Mouse (Mus musculus): Measurements from ENCODE around the gene Rad23a. TPM values are rescaled to one million over a fixed set of nuclear protein-coding genes. Genes with fewer than 3 reads are reported as not detected.
A peak's percentile ranks its signal among the peaks of the same experiment; 100 is the strongest.

Rad23a gene
- polyA plus RNA-seq, 1 experiment from 2014 or later: 95.4 TPM

DNA sequence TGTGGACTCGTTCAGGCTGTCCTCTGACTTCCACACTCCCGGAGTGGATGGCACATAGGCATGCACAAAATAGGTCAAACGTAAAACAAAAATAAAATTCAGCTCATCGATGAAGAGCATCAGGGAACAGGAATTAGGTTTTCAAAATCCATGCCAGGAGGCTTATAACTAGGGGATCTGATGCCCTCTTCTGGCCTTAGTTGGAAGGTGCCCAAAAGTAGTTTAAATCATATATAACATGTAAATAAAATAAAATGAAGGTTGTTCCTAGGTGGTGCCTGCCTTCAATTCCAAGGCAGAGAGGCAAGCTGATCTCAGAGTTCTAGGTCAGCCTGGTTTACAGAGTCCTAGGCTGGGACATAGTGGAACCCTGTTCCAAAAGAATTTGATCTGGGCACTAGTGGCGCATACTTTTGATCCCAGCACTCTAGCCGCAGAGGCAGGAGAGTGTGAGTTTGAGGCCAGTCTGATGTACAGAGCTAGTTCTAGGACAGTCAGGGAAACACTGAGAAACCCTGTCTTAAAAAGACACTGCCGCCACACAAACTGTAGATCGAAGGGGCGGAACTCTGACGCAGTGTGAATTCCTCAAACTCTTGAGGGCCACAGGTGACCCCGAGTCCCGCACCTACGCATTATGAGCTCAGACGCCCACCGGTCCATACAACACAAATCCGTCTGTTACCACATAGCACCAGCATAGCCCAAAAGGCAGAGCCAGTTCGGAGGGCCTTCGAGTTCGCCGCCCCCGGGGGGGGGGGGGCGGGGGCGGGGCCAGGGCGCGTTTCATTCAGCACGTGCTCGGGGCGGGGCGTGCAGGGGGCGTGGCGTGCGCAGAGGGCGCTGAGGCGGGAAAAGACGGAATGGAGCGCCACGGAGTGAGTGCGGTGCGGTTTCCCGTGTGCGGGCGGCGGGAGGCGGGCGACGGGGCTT, 31.2 kb upstream of the Rad23a start, which contains the start of gene Syce2:
Gene Syce2 (plus strand): TSS at position 736 of the 933 bp plus-strand sequence.
- Histone ChIP-seq H3K9me3 (ENCODE audit: control insufficient read depth, low read length) (no peaks in the 10 kb centered on the region), H3K9ac (ENCODE audit: low read depth, low read length) (peak within 1 kb of the TSS; percentile 62), H3K4me3 (ENCODE audit: low read length) (peak within 1 kb of the TSS; percentile 56), H3K4me2 (ENCODE audit: low read length) (peak within 1 kb of the TSS; percentile 98), H3K36me3 (ENCODE audit: control insufficient read depth, insufficient read depth, low read length) (peaks cover 10% of the 10 kb centered on the region), H3K27ac (ENCODE audit: low read depth, low read length) (no peak within 1 kb of the TSS), H3K4me1 (ENCODE audit: control insufficient read depth, insufficient read depth, low read depth, low read length) (peaks cover 13% of the 10 kb centered on the region), H3K27me3 (replicated peaks; ENCODE audit: control insufficient read depth, insufficient read depth, low read length) (peaks cover 3% of the 10 kb centered on the region; the same call in 1 of the 2 replicates)
- peak; percentile 76 for ATAC-seq
- WGBS: 17% methylated on average over 37 of the region's 46 CpGs

DNA sequence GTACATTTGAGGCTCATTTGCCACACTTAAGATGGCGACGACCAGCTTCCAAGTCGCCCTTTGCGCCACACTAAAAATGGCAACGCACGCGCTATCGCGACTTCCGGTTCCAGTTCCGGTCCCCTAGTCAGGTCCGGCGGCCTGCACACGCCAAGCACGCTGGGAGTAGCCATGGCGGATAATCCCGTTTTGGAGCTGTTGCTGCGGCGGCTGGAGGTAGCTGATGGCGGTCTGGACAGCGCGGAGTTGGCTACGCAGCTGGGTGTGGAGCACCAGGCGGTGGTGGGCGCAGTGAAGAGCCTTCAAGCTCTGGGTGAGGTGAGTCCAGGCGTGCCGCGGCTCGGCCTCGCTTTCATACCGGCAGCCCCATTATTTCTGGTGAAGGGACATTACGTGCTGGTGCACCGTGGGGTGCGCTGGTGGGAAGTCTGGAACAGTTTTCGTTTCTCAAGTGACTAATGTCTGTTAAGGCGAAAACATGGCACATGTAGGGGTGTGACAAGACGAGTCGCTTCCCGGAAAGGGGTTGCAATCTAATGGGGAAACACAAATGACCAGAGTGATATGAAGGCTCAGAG, 16.5 kb upstream of the Rad23a start, which contains the start of gene Farsa:
Gene Farsa (plus strand): TSS at position 126 of the 578 bp plus-strand sequence.
- peak; percentile 95 for ATAC-seq
- peak within 1 kb of the TSS; percentile 96 for H3K4me2 ChIP-seq (ENCODE audit: low read length)
- H3K36me3 ChIP-seq (ENCODE audit: control insufficient read depth, insufficient read depth, low read length): peaks cover 8% of the 10 kb centered on the region
- peaks cover 12% of the 10 kb centered on the region for H3K4me1 ChIP-seq (ENCODE audit: control insufficient read depth, insufficient read depth, low read depth, low read length)
- under 1% methylated on average over 39 of the region's 39 CpGs for WGBS
- H3K27me3 ChIP-seq (replicated peaks; ENCODE audit: control insufficient read depth, insufficient read depth, low read length): no peaks in the 10 kb centered on the region
- no peaks in the 10 kb centered on the region for H3K9me3 ChIP-seq (ENCODE audit: control insufficient read depth, low read length)
- peak within 1 kb of the TSS; percentile 91 for H3K9ac ChIP-seq (ENCODE audit: low read depth, low read length)
- H3K4me3 ChIP-seq (ENCODE audit: low read length): peak within 1 kb of the TSS; percentile 94
- H3K27ac ChIP-seq (ENCODE audit: low read depth, low read length): peak within 1 kb of the TSS; percentile 85

- H3K4me2 ChIP-seq (ENCODE audit: low read length): no peak overlapping the region
- H3K4me1 ChIP-seq (ENCODE audit: control insufficient read depth, insufficient read depth, low read depth, low read length): peaks cover 12% of the 10 kb centered on the region
- peak; percentile 22 for ATAC-seq
- H3K9ac ChIP-seq (ENCODE audit: low read depth, low read length): no peak overlapping the region
- no peak overlapping the region for H3K27ac ChIP-seq (ENCODE audit: low read depth, low read length)
- H3K36me3 ChIP-seq (ENCODE audit: control insufficient read depth, insufficient read depth, low read length): peaks cover 6% of the 10 kb centered on the region
- no peaks in the 10 kb centered on the region for H3K27me3 ChIP-seq (replicated peaks; ENCODE audit: control insufficient read depth, insufficient read depth, low read length)
- H3K4me3 ChIP-seq (ENCODE audit: low read length): peak overlapping the region; percentile 94
- WGBS: 91% methylated on average over 3 of the region's 3 CpGs
- no peaks in the 10 kb centered on the region for H3K9me3 ChIP-seq (ENCODE audit: control insufficient read depth, low read length)
Measured at GRCm38 (mm10) chr8:84856434-84856833, 16.0 kb upstream of the Rad23a start.

DNA sequence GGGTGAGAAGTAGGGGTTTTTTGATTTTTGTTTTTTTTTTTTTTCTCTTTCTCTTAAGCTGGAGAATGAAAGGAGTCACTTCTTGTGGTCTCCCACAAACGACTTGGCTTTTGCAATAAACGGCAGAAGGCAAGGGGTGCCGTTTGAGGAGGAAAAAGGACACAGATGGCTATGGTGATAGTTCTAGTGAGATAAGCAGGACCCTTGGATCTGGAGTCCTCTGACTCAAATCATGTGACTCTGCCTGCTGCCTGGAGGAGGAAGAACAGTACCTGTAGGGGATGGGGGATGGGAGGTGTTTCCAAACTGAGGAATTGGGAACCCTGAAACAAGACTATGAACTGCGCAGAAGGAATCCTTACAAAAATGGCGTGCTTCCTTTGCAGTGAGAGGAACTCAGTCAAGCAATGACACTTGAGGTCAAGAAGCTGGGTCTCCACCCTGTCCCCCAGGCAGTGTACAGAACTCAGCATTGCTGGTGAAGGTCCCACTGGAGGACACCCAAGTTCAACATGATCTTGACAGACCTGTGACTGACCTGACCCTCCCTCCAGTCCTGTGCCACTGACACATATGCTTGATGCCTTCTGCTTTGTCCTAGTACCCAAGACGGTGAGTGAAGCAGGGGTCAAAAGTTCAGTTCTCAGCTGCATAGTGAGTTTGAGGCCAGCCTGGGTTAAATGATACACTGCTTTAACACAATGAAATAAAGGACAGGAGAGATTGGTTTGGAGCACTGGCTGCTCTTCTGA, 7.4 kb upstream of the Rad23a start:
- ATAC-seq: no peak
- H3K4me3 ChIP-seq (ENCODE audit: low read length): peak overlapping the region; percentile 84
- H3K9me3 ChIP-seq (ENCODE audit: control insufficient read depth, low read length): no peaks in the 10 kb centered on the region
- peaks cover 25% of the 10 kb centered on the region for H3K4me1 ChIP-seq (ENCODE audit: control insufficient read depth, insufficient read depth, low read depth, low read length)
- no peaks in the 10 kb centered on the region for H3K27me3 ChIP-seq (replicated peaks; ENCODE audit: control insufficient read depth, insufficient read depth, low read length)
- H3K4me2 ChIP-seq (ENCODE audit: low read length): peak overlapping the region; percentile 89
- H3K9ac ChIP-seq (ENCODE audit: low read depth, low read length): peak overlapping the region; percentile 80
- H3K36me3 ChIP-seq (ENCODE audit: control insufficient read depth, insufficient read depth, low read length): peaks cover 18% of the 10 kb centered on the region
- peak overlapping the region; percentile 88 for H3K27ac ChIP-seq (ENCODE audit: low read depth, low read length)
- 45% methylated on average over 6 of the region's 6 CpGs for WGBS

DNA sequence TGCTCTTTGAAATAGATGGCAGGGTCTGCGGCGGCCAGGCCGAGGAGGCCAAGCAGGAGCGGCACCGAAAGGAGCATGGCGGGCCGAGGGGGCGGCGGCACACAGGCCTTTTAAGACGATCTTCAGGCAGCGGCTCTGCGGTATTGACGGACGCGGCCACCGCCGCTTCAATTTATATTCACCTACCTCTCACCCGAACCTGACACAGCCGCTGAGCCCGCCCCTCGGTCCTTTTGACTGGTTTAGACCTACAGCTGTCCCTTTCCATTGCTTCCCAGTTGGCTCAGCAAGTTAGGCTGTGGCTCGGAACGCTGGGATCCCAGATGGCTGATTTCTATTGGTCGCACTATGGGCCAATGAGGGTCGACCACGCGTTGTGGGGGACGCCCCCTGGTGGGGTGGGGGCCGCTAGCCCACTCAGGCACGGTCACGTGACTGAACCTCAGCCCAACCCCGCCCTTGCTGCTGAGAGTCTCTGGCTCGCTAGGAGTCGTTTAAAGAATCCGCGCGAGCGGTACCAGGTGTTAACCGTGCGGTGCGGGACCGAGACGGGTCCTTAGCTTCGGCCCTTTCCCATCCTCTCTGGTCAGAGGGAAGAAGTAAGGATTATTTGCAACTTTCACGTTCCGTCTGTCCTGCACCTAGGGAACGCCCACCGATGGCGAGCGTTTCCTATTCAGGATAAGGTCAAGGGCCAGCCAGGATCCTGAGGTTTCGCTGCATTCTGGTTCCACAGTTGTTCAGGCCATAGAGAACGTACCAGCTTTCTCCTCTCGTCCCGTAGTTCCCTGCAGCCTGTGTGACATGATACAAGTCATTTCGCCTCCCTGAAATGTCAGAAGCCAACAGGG, 6.5 kb upstream of the Rad23a start, which contains the start of gene Calr:
Gene Calr (minus strand): TSS at position 213 of the 851 bp plus-strand sequence.
- Histone ChIP-seq H3K27ac (ENCODE audit: low read depth, low read length) (peak within 1 kb of the TSS; percentile 88), H3K4me2 (ENCODE audit: low read length) (peak within 1 kb of the TSS; percentile 89), H3K27me3 (replicated peaks; ENCODE audit: control insufficient read depth, insufficient read depth, low read length) (no peaks in the 10 kb centered on the region), H3K9ac (ENCODE audit: low read depth, low read length) (peak within 1 kb of the TSS; percentile 98), H3K36me3 (ENCODE audit: control insufficient read depth, insufficient read depth, low read length) (peaks cover 27% of the 10 kb centered on the region), H3K4me3 (ENCODE audit: low read length) (peak within 1 kb of the TSS; percentile 84), H3K9me3 (ENCODE audit: control insufficient read depth, low read length) (no peaks in the 10 kb centered on the region), H3K4me1 (ENCODE audit: control insufficient read depth, insufficient read depth, low read depth, low read length) (peaks cover 25% of the 10 kb centered on the region)
- WGBS: 1% methylated on average over 43 of the region's 55 CpGs
- peak; percentile 99 for ATAC-seq

DNA sequence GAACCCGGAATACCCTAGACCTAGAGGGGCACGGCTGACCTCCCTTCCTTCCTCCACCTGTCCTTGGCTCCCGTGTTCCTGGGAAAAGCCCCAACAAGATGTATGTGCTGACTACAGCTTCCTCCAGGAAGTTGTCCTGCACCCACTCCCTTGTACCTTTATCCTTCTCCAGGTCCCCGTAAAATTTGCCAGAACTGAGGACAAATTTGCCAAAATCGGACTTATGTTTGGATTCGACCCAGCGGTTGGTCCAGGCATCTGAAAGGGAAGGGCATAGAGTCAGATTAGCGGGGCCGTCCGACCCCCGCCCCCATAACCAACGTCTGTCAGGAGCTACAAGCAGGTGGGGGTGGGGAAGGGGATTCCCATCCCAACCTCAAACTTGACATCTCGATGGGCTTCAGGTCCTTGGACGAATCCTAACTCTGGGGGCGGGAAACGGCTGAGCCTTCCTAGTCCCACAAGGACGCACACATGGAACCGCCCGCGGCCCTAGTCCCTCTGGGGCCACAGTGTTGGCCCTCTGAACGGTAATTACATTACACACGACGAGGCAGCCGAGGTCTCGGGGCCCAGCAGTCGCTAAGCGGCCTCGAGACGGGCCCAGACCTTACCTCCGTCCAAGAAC, 5.7 kb upstream of the Rad23a start:
- ATAC-seq: peak; percentile 15
- Histone ChIP-seq H3K36me3 (ENCODE audit: control insufficient read depth, insufficient read depth, low read length) (peaks cover 35% of the 10 kb centered on the region), H3K4me1 (ENCODE audit: control insufficient read depth, insufficient read depth, low read depth, low read length) (peaks cover 25% of the 10 kb centered on the region), H3K4me3 (ENCODE audit: low read length) (peak overlapping the region; percentile 84), H3K9ac (ENCODE audit: low read depth, low read length) (peak overlapping the region; percentile 98), H3K27ac (ENCODE audit: low read depth, low read length) (peak overlapping the region; percentile 84), H3K4me2 (ENCODE audit: low read length) (peak overlapping the region; percentile 60), H3K9me3 (ENCODE audit: control insufficient read depth, low read length) (no peaks in the 10 kb centered on the region), H3K27me3 (replicated peaks; ENCODE audit: control insufficient read depth, insufficient read depth, low read length) (no peaks in the 10 kb centered on the region)
- WGBS: under 1% methylated on average over 30 of the region's 30 CpGs

DNA sequence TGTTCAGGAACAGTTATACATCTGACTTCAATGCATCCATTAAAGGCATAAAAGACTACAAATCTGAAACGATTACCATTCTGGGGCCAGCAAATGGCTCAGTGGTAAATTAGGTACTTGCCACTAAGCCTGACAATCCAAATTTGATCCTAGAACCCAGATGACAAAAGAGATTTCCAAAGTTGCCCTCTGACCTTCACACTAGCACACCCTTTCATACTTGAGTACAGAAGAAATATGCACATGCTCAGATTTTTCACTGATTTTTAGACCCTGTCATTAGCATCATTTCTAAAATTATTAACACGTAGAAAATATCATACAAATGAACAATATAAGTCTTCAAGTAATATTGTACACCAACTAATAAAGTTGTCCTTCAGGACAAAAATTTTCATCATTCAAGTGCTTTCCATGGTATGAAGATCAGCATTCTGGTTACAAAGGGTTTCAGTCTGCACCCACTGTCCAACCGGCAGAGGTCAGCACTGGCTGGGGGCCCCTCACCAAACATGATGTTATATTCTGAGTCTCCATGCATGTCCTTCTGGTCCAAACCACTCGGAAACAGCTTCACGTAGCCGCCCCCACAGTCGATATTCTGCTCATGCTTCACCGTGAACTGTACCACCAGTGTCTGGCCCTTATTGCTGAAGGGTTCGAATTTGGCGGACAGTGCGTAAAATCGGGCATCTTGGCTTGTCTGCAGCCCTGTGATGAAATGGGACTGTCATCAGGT, 5.1 kb upstream of the Rad23a start:
- no peaks in the 10 kb centered on the region for H3K27me3 ChIP-seq (replicated peaks; ENCODE audit: control insufficient read depth, insufficient read depth, low read length)
- no peaks in the 10 kb centered on the region for H3K9me3 ChIP-seq (ENCODE audit: control insufficient read depth, low read length)
- ATAC-seq: no peak
- H3K4me1 ChIP-seq (ENCODE audit: control insufficient read depth, insufficient read depth, low read depth, low read length): peaks cover 25% of the 10 kb centered on the region
- peak overlapping the region; percentile 98 for H3K9ac ChIP-seq (ENCODE audit: low read depth, low read length)
- WGBS: 11% methylated on average over 12 of the region's 12 CpGs
- H3K4me2 ChIP-seq (ENCODE audit: low read length): peak overlapping the region; percentile 60
- peak overlapping the region; percentile 84 for H3K4me3 ChIP-seq (ENCODE audit: low read length)
- H3K27ac ChIP-seq (ENCODE audit: low read depth, low read length): peak overlapping the region; percentile 84
- H3K36me3 ChIP-seq (ENCODE audit: control insufficient read depth, insufficient read depth, low read length): peaks cover 35% of the 10 kb centered on the region

Measured in hindbrain, embryonic 16.5 days (tissue).